Mouse (Mus musculus) brain, embryonic 14.5 days (tissue): ENCODE results near the gene Hdac8. TPM values are rescaled to one million over a fixed set of nuclear protein-coding genes. Genes with fewer than 3 reads are reported as not detected.

Experiments used
- DNase-seq: peaks from one replicate; pipeline ENCODE4 v3.0.0-alpha.2; 2011; ENCODE audit warnings: low read depth
- CTCF ChIP-seq: fragments of 200-500 bp; IDR thresholded peaks from 2 replicates; pipeline ENCODE4 v1.5.1; 2012; ENCODE audit warnings: inconsistent platforms, mild to moderate bottlenecking, moderate library complexity, borderline replicate concordance; ENCODE audit not compliant: insufficient read depth, insufficient read length; ENCODE audit errors: extremely low read depth
- POLR2A ChIP-seq: fragments of 200-500 bp; IDR thresholded peaks from 2 replicates; pipeline ENCODE4 v1.6.1; 2012; ENCODE audit warnings: mild to moderate bottlenecking, inconsistent platforms, borderline replicate concordance; ENCODE audit not compliant: poor library complexity, insufficient read depth, insufficient read length, severe bottlenecking; ENCODE audit errors: extremely low read depth
- polyA plus RNA-seq: library from polyadenylated mRNA; depleted of rRNA; stranded (reverse); fragments of >200 nt; gene quantifications from 2 replicates; pipeline ENCODE4 v1.2.3, GENCODE M21; 2012

Gene Hdac8
- polyA plus RNA-seq, 1 experiment: 11.6 TPM

GRCm38 (mm10) chrX:102416386-102416785, 88.8 kb downstream of the Hdac8 start:
- TF ChIP-seq CTCF: no peak
- DNase-seq: no peak

DNA sequence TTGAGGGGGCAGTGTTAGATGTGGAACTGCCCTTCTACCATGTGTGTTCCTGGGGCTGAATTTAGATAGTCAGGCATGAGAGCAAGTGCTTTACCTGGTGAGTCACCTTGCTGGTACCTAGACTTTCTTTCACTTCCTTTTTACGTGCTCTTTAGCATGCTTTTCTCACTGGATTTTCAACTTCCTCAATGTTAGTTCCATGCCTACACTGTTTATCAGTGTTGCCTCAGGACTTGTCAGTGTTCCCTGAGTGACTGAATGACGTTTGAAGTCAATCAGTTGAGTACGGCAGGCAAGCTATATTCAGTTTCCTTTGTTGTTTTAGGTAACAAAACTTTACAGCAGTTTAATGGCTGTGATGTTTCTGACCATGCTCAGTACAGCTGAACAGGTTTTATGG, 120.4 kb downstream of the Hdac8 start:
- no peak for DNase-seq
- TF ChIP-seq POLR2A (no peak), CTCF (no peak)

- DNase-seq: no peak
- TF ChIP-seq CTCF: no peak
- TF ChIP-seq POLR2A: no peak
Measured at GRCm38 (mm10) chrX:102383151-102383550, 122.0 kb downstream of the Hdac8 start.

- DNase-seq: no peak
- TF ChIP-seq POLR2A (no peak), CTCF (no peak)
Measured at GRCm38 (mm10) chrX:102366510-102366909, 138.6 kb downstream of the Hdac8 start.

GRCm38 (mm10) chrX:102362244-102362643, 142.9 kb downstream of the Hdac8 start:
- TF ChIP-seq POLR2A: no peak

DNA sequence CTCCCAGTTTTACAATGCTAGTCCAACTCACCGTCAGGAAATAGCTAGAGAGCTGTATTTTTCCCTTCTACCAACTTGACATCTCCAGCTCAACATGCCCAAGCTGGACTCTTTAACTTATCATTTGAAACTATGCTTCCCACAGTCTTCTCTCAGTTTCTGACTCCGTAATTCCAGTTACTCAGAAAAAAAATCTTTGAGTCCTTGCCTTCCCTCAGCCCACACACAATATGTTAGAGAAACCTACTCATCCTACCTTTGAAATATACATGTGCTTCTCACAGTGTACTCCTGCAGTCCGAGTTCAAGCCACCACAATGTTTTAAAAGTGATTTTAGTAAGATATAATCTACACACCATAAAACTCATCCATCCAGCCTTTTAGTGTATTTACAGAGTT, 151.7 kb downstream of the Hdac8 start:
- TF ChIP-seq POLR2A (no peak), CTCF (no peak)
- DNase-seq: no peak

More at GRCm38 (mm10) chrX:102362244-102362643, 142.9 kb downstream of the Hdac8 start:
- no peak for DNase-seq

DNA sequence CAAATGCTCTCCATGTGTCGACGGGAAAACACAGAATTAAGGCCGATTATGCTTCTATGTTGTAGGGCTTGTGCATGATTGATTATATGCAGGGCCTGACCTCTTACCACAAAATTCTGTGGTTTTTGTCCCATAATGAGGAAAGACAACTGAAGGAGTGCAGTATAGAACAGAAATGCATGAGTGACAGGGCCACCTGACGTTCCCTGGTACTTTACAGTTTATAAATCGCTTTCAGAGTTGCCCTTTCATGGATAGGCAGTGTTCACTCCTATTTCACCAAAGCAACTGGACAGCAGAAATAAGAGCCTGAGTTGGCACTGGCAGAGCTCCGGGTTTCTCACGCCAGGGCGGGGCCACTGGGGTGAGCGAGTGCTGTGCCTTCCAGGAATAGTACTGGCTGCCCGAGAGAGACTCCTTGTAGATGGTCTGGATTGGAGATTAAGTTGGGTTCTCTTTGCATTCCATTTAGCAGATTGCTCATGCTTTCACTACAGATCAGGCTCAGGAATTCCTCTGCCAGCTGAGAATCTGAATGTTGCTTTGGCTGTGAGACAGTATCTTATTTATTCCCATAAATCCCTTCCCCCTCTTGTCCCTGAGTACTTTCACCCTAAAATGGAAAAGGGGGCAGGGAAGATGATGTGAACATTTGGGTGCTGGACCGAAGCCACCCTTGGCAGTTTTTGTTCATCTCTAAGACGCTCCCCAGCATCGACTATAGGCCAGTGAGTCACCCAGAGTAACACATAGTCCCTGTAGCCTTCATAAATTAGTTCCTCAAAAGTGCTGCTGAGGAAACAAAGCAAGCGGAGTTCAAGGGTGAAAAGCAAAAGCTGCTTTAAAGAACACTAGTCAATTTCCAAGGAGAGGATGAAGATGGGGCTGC, 155.1 kb downstream of the Hdac8 start:
- TF ChIP-seq POLR2A (no peak), CTCF (no peak)
- DNase-seq: no peak

- TF ChIP-seq POLR2A: no peak
- no peak for TF ChIP-seq CTCF
- no peak for DNase-seq
Measured at GRCm38 (mm10) chrX:102348886-102349486, 156.2 kb downstream of the Hdac8 start.

DNA sequence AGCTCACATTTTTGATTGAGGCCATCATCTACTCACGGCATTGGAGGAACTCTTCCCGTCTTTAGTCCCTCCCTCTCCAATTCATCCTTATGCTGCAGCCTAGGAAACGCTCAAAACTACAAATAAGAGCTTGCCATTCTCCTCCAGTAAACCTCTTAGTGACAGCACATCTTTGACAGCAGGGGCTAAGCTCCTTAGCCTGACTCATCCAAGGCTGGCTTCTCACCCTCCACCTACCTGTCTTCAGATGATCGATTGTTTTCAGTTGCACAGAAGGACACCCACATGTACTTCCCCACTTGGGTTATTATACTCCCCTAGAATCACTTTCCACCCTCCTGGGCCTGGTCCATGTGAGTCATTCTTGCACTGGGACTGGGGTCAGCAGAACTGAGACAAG, 163.5 kb downstream of the Hdac8 start:
- no peak for DNase-seq

DNA sequence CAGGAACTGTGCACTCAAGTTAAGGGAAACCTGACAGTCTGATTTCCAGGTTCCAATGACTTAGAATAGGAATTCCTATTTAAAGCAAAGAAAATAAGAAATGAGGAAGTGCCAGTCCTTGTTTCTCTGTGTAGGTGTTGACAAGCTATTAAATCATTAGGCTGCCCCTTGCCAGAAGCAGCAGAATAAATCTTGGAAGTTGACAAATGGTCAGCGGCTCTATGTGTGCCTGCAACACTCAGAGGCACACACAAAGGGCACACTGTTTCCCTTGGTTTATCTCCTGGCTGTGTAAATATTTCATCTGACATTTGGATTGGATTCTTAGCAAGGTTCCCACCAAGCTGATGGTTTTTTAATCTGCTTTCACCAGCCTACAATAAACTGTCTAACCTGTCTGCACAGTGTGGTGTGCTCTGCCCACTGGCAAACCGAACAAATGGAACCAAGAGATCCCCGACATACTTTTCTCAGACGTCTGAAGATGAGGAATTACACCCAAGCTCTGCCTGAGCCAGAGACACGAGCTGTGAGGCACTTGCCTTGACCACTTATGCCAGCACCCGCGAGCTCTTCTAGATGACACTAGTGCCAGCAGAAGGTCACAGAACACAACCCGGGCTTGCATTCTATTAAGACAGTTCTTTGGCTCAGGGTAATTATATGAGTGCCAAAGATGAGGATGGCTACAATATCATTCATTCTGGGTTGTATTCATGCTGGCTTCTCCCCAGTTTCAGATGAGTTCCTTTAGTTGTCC, 165.6 kb downstream of the Hdac8 start:
- DNase-seq: no peak
- TF ChIP-seq CTCF: no peak
- TF ChIP-seq POLR2A: no peak

More for the DNA sequence above, 163.5 kb downstream of the Hdac8 start:
- TF ChIP-seq POLR2A: no peak
- no peak for TF ChIP-seq CTCF

DNA sequence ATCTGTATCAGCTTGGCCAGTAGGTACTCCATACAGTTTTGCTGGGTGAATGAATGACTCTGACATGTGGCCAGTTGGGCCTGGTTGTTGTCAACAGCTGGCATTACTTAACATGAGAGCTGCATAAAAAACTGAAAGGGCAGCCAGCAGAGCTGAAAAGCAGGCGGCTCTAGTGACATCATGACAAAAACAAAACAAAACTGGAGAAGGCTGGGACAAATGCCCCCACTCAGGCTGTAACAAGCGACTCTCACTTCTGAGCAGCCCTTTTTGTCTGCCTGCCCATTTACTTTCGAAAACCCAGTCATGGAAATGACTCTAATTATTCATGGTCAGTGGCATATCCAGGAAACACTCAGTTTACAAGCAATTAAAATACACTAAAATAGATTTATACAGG, 185.5 kb downstream of the Hdac8 start:
- DNase-seq: no peak
- TF ChIP-seq CTCF: no peak
